Mouse (Mus musculus) mouse embryonic stem cell (cell line): ENCODE measurements around the gene Srxn1.
"Not testable (repeated sequence)": the region's sequence is repeated elsewhere in the genome, so short reads cannot be mapped to it uniquely, and the experiment has no call there.

Experiments used
- in situ Hi-C, 2 experiments: fragments of 300-500 bp; cut with MboI; formaldehyde crosslinking; loops; 1 replicate in 1 of 2; 3 replicates in 1 of 2; pipeline ENCODE4 v1.14.3; 2019 to 2020; ENCODE audit warnings: low sequenced_read_pairs in 2 of 2, low pct_unique_long_range_greater_than_20kb in 1 of 2, mixed read lengths in 1 of 2; ENCODE audit not compliant: unreplicated experiment in 1 of 2

The Srxn1 gene

DNA sequence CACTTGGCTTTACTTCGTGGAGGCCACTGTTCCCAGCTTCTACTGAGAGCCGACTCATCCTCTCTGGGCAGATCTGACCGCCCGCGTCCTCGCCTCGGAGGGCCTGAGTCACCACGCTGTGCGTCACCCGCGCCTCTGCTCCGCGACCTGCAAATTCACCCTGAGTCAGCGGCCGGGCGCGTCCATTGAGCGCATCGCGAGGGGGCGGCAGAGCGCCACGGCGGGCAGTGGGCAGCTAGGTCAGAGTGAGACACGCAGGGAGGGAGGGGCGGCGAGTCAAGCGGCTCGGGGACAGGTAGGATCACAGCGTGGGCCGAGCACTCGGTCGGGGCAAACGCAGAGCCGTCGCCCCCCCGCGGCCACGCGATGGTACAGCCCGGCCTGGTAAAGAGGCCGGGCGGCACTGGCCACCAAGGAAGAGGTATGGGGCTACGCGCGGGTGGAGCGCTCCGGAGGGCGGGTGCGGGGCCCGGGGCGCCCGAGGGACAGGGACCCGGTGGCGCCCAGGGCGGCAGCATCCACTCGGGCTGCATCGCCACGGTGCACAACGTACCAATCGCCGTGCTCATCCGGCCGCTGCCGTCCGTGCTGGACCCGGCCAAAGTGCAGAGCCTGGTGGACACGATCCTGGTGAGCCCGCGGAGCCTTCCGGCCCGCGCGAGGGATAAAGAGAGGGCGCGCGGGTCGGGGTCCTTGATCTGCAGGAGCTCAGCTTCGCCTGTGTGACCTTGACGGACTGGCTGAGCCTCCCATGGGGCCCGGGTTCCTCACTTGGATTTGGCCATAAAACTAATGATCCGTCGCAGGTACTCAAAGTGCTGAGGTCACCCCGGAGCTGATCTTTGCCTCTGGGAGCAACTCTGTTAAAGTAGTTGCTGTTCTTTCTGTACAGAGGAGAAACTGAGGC is at the start of gene Srxn1:
Gene Srxn1, plus strand, starts transcription at position 199 of the 907 bp plus-strand sequence.
- in situ Hi-C loops: loop anchor here in 1 of 2 experiments (5.0 to 10.0 kb wide), 2 partner anchors 92 to 259 kb away; no protein-coding TSS in a partner anchor

DNA sequence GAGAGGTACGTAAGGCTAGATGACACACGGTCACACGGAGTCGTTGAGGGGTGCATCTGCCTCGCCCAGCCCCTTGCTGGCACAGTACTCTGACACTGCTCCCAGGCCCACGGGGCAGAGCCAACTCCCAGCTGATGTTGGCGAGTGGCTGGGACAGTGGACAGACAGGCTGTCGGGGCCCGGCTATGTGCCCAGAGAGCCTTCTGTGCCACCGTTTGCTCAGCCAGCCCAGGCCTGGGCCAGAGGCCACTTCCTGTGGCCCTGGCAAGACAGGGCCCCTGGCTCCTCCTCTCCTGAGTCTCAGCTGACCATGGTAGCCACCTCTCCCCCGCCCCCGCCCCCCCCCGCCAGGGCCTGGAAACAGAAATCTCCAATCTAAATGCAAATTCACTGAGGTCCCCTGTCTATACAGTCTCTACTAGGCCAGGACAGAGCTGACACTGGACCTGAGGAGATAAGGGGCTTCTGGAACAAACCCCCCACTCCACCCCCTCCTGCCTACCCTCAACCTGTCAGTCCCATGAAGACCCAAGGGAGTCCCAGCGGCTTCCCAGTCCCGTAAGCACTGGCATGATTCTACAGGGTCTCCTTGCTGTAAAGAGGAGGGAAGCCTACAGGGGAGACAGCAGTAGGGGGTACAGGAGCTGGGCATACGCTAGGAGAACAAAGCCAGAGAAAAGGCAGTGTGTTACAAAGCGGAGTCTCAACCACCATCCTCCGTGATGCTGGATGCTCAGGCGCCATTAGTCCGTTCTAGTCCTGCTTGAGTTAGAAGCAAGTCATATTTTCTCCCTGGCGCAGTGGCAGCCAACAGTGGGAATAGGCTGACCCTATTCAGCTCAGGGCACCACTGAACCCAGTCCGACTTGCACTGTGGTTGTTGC is 48.7 kb upstream of the Srxn1 start:
- in situ Hi-C loops: no loop called here

DNA sequence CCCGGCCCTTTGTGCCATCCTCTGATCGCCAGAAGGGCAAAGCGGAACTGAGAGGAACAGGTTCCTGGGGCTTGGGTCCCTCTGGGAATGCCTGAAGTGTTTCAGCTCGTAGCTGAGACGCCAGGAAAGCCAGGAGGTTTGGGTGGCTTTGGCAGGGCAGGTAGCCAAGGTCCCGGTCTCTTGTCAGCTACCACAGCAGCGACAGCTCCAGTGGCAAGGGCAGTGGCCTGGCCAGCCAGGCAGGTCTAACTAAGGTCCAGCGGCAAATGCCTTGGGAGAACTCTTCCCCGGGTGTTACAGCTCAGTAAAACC is 48.1 kb upstream of the Srxn1 start:
- in situ Hi-C loops: no loop called here

DNA sequence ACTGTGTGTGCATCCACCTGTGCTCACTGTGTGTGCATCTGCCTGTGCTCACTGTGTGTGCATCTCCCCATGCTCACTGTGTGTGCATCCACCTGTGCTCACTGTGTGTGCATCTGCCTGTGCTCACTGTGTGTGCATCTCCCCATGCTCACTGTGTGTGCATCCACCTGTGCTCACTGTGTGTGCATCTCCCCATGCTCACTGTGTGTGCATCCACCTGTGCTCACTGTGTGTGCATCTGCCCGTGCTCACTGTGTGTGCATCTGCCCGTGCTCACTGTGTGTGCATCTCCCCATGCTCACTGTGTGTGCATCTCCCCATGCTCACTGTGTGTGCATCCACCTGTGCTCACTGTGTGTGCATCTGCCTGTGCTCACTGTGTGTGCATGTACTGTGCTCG is 42.5 kb upstream of the Srxn1 start:
- in situ Hi-C loops: not testable (repeated sequence)

DNA sequence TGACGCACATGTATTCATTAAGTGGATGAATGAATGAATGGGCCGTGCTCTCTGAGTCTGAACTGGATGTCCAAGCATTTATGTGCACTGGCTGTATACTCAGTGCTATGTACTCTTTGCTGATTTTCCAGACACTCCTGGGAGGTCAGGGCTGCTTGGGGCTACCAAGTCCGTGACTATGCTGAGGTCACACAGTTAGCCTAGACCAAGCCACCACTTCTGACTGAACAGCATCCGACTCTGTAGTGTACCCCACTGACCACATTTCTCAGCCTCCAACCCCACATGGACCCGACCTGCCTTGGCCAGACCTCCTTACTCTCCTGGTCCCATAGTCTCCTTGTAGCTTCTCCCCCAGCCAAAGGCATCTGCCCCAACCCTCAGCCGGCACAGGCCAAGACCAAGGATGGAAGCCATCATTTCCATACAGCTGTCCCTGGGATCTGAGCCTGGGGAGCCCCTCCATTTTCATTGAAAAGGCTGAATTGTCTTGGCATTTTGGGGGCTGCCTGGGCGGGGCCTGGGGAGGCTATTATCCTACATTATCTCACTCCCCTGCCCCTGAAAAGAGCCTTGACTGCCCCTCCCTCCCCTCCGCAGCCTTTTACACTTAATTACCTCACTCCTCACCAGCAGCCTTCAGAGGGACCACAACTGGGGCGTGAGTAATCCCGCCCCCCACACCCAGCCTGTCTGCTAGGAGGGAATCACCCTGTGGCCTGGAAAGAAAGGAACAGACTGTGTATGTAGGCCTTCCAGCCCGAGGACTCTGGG is 36.5 kb upstream of the Srxn1 start:
- in situ Hi-C loops: no loop called here

DNA sequence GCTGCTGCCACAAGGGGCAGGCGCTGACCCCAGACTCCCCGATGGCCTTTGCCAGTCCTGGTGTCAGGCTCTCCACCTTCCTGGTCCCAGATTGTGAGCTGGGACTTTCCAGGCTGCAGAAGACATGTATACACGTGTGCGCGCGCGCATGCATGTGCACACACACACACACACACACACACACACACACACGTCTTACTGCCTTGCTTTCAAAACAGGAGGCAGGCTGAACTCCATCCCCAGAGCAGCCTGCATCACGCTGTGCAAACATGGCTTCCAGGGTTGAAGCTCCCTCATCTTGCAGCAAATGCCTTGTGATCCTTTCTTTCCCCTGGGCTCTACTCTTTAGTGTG is 35.9 kb upstream of the Srxn1 start:
- in situ Hi-C loops: no loop called here

DNA sequence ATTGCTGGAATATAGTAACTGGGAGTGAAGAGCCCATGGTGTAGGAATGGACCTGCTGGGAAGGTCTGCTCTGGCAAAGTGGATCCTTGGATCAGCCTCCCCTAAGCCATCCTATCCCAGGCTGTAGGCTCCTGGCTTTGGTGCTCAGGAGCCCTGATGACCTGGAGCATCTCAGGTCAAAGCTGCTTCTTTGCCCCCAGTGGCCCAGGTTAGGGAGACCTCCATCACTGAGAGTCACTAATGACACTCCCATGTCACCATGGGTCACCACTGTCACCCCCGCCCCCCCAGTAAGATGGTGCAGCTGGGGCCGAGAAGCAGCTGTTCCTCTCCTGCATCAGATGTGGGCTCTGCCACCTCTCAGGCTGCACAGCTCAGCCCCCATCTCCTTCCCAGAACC is 35.4 kb upstream of the Srxn1 start:
- in situ Hi-C loops: no loop called here

DNA sequence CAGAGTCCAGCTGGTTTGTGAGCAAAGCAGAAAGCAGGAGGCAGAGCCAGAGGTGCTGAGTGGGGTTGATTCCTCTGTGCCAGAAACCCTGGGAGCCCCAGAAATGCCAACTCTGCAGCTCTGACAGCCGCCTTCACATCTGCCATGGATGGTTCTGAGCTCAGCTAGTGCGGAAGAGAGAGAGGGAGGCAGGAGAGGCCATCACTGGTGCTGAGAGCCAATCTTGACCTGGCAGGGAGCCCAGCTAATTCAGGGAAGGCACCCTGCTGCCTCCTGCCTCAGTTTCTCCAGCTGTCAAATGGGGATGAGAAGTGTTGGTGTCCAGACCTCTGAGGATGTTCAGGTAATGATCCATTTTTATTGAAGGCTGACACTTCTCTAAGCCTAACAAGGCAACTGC is 30.8 kb upstream of the Srxn1 start:
- in situ Hi-C loops: no loop called here

DNA sequence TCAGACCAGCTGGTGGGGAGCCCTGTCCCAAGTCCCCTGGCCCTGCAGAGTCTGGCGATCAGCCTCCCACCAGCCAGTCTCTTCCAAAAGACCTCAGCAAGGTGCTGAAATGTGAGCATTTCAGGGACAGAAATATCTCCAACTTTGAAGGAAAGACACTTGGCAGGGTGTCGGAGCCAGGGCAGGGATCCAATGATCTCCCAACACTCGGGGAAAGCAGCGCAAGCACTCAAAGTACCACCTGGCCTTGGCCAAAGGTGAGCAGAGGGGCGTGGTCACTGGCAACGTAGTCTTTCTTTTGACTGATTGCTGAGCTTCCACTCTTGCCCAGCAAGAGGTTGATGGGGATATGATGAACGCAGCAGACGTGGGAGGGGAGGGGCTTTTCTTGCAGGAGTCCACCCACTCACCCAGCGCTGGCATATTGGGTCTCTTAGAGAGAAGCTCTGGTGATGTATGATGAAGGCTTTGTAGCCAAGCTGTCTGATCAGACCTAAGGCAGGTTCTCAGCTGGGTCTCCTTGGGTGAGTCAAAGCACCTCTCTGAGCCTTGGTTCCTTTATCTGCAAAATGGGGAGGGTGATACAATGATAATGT is 29.9 kb upstream of the Srxn1 start:
- in situ Hi-C loops: no loop called here

DNA sequence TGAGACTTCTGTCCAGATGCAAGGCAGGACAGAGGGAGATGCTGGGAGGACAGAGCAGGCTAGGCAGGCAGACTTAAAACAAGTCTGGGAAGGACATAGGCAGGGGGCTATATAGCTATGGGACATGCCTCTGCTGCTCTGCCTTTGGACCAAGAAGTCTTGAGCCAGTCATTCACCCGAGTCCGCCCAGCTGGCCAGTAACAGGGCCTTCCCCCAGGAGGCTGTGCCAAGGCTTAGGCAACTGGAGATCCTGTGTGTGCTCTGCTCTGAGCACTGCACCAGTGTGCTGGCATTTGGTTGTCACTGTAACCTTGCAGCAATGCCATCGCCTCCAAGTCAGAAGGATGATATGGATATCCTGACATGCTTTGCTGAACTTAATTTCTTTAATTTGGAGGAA is 28.0 kb upstream of the Srxn1 start:
- in situ Hi-C loops: no loop called here

DNA sequence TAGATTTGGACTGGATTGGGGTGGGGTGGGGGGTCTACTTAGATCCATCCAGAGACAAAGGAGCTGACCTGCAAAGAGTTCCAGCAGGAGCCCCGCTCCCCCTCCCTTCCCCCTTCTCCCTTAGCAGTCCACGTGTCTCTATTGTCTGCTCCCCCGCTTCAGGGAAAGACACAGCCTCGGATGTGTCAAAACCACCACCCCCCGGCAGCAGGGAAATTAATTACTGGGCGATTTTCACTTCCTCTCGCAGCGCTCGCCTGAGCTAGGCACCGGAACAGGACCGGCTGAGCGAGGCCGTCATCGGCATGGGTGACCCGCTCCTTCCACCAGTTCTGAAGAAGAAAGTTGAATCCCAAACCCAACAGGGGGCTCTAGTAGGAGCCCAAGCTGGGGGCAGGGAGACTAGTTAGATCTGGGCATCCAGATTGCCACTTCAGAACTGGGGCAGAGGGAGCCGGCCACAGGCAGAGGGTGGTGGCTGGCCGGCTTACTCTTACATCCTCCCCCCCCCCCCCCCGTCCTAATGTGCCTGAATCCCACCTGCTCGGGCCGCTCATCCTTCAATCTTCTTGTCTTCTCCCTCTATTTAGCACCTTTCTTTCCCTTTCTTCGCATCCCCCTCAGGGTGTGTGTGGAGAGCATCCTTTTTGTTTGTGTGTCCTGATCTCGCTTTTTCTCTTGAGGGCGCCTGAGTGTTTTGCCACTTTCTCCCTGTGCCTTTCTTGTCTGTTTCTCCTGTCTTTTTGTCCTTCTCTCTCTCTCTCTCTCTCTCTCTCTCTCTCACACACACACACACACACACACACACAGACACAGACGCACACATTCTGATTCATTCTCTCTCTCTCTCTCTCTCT is 24.4 kb upstream of the Srxn1 start, which contains the start of gene Scrt2:
Gene Scrt2, plus strand, starts transcription at position 845 of the 857 bp plus-strand sequence.
- in situ Hi-C loops: no loop called here

DNA sequence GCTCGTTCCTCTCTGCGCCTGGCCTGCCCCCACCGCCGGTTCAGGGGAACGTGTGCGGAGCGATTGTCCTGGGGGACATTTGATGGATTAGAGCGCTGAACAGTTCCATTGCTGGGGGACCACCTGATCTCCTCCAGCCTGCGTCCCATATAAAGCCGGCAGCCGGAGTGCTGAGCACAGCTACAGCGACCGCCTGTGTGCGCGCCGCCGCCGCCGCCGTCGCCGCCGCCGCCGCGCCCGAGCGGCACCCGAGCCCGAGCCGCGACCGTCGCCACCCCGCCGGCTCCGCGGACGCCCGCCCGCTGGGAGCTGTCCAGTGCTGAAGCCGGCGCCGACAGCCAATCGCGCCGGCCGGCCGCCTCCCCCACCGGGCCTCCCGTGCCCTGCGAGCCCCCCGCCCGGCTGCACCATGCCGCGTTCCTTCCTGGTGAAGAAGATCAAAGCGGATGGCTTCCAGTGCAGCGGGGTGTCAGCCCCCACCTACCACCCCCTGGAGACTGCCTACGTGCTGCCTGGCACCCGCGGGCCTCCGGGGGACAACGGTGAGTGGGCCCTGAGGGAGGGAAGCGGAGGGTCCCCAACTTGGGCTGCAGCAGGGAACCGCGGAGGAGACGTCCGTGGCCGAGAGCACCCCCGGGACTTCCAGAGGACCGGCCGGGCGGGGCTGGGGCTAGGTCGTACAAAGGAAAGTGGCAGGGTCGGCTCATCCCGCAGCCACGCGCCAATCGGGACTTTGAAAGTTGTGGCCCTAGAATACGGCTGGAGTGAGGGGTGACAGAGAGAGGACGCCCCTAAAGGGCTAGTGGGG is 23.5 kb upstream of the Srxn1 start:
- in situ Hi-C loops: no loop called here

DNA sequence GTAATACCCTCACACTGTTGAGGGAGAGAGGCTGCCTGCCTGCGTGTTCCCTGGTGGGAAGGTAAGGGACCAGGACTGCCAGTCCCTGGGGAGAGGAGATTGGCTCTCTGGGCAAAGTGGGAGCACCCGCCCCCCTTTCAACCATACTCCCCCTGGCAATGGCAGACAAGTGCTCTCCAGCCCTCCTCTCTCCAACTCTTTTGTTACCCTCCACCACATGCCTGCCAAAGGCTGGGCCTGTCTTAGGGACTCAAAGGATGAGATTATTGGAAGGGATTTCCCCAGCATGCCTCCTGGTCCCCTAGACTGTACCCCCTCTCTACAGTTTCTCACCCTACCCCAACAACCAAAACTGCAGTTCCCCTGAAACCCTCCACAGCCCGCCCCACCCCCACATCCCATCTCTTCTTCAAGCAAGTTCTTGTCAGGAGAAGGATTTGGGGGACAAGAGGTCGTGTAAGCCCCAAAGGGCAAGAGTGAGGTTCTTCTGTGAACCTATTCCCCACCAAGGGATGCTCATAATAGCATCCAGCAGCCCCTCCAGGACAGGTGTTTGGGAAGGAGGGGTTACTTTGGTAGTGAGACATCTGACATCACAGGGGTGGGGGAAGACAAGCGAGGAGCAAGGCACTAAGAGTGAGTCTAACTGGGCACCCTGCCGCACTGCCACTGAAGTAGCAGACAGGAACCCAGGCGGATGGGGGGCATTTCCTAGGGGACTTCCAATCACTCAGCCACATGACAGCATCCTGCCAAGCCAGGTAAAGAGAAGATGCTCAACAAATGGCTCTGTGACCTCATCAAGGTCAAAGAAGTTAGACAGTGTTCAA is 22.6 kb upstream of the Srxn1 start:
- in situ Hi-C loops: no loop called here

DNA sequence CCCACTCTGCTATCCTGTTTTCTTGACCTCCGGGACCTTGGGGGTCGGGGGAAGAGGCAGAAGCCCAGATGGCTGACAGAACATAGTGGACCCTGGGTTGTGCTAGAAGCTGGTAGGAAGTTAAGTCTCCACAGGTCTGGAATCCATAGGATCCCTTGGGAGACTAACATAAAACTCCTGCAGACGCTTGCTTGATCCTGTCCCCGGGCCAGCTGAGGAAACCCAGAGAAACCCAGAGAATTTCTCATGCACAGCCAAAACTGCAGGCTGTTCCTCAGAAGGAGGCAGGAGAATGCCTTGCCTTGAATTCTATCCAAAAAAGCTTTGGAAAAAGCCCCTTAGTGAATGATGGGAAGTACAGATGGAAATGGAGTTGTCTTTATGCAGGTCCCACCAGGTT is 21.9 kb upstream of the Srxn1 start:
- in situ Hi-C loops: no loop called here

DNA sequence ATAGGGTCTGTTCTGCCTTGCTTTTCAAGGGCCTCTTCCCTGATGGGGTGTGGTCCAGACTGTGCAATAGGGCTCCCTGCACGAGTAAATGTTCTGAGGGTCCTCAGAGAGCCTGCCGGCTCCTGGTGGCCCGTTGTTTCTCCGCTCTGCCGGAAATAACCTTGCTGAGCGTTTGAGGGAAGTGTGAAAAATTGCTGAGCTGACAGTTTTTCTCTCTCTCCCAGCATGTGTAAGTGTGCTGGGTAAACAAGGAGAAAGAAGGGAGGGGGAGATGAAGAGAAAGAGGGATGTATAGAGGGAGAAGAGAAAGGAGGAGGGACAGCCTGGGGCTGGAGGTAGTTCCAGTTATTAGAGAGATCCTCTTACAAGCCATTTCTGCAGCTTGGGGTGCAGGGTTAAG is 21.0 kb upstream of the Srxn1 start:
- in situ Hi-C loops: no loop called here

DNA sequence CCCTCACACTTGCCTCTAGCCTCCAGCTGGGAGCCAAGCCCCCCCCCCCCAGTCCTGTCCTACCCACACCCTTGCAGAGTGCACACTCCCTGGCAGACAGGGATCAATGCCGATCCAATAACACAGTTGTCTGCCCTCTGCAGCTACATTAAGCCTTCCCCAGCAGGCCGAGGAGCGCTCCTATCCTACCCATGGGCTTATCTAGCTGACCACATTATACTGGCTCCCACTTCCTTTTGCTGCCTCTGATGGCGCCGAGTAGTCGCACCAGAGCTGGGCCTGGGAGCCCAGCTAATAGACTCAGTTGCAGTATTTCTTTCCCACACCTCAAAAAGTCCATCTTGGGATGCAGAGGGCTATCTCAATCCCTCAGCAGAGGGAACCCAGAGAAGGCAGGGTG is 19.9 kb upstream of the Srxn1 start:
- in situ Hi-C loops: loop anchor here in 1 of 2 experiments (5.0 kb wide), 1 partner anchor 53 kb away; no protein-coding TSS in a partner anchor
